Mouse (Mus musculus) macrophage (primary cell): ENCODE data around the gene Usp42. TPM values are rescaled to one million over a fixed set of nuclear protein-coding genes. Genes with fewer than 3 reads are reported as not detected.
A peak's percentile ranks its signal among the peaks of the same experiment; 100 is the strongest.

ENCODE experiments used
- H3K27ac ChIP-seq: fragments of 350-480 bp; formaldehyde crosslinking; 2 replicates; pipeline ENCODE4 v1.9.0; 2021
- H3K36me3 ChIP-seq: fragments of 350-480 bp; formaldehyde crosslinking; 2 replicates; pipeline ENCODE4 v1.9.0; 2021; ENCODE audit errors: inconsistent target
- H3K4me3 ChIP-seq: fragments of 350-480 bp; formaldehyde crosslinking; 2 replicates; pipeline ENCODE4 v1.9.0; 2021; ENCODE audit errors: inconsistent target
- H3K79me2 ChIP-seq: fragments of 350-480 bp; formaldehyde crosslinking; 2 replicates; pipeline ENCODE4 v1.9.0; 2021; ENCODE audit errors: inconsistent target
- WGBS: methylation state at CpG from one replicate; pipeline ENCODE4 v1.1.7; 2026; ENCODE audit warnings: inconsistent platforms; ENCODE audit not compliant: missing documents; 5-methylcytosine and 5-hydroxymethylcytosine counted together
- polyA plus RNA-seq: library from polyadenylated mRNA; stranded (reverse); fragments of 250-400 nt; gene quantifications from 3 replicates; pipeline ENCODE4 v1.2.4, GENCODE M21; 2018; ENCODE audit warnings: inconsistent platforms
- total RNA-seq, 78 experiments: library from RNA; depleted of rRNA; stranded (reverse); fragments of 250-400 nt; gene quantifications; 1 replicate in 9 of 78; 2 replicates in 24 of 78; 3 replicates in 43 of 78; 4 replicates in 2 of 78; pipeline ENCODE4 v1.2.4; 2018; ENCODE audit warnings: inconsistent platforms in 56 of 78

Usp42 gene
- total RNA-seq (2018; cell fraction: chromatin; rRNA removed): 10 to 100 TPM in 23 of 26 experiments, 1 to 10 TPM in 3; 6.4 to 85.0 (median 23.4) TPM
- 10 to 100 TPM in 8 of 26 experiments, 1 to 10 TPM in 18; 2.9 to 21.4 (median 8.7) TPM for total RNA-seq (2018; cell fraction: cytosol; rRNA removed)
- total RNA-seq (2018; cell fraction: nucleus; rRNA removed): 10 to 100 TPM in 21 of 26 experiments, 1 to 10 TPM in 5; 4.6 to 54.6 (median 15.1) TPM
- polyA plus RNA-seq: 5.5 to 7.2 TPM (median 6.0 TPM) in 3 replicates

GRCm38 (mm10) chr5:143732180-143732891 is at the start of gene Usp42:
Gene Usp42, minus strand, starts transcription at chr5:143732280.
- H3K27ac ChIP-seq: peak within 1 kb of the TSS; percentile 18
- peak within 1 kb of the TSS; percentile 51 for H3K4me3 ChIP-seq
- H3K36me3 ChIP-seq: peaks cover 4% of the 10 kb centered on the region; the same call in 1 of the 2 replicates
- under 1% methylated on average over 49 of the region's 82 CpGs for WGBS
- peaks cover 34% of the 10 kb centered on the region for H3K79me2 ChIP-seq

- 55% methylated on average over 3 of the region's 3 CpGs for WGBS
- no peaks in the 10 kb centered on the region for H3K79me2 ChIP-seq
- H3K36me3 ChIP-seq: no peaks in the 10 kb centered on the region
- H3K27ac ChIP-seq: no peak overlapping the region
- no peak overlapping the region for H3K4me3 ChIP-seq
Observed at GRCm38 (mm10) chr5:143760508-143760907, 28.4 kb upstream of the Usp42 start.

DNA sequence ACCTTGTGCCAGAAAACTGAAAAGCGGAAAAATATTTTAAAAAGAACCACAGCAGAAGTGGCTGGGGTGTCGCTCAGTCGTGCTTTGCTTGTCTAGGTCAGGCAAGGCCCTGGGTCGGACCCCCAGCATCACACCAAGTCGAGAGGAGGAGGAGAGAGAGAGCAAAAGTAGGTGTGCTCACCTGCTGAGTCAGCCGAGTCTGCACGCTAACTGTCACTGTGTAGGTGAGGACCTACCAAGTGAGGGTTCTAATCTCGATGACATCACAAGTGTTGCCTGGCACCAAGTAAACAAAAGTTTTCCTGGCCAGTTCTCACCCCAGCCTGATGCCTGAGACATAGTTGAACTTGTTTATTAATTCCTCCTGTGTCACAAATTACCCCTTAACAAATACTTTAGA is 27.5 kb upstream of the Usp42 start:
- no peak overlapping the region for H3K27ac ChIP-seq
- WGBS: 93% methylated on average over 8 of the region's 8 CpGs
- H3K36me3 ChIP-seq: no peaks in the 10 kb centered on the region
- H3K4me3 ChIP-seq: no peak overlapping the region
- no peaks in the 10 kb centered on the region for H3K79me2 ChIP-seq

DNA sequence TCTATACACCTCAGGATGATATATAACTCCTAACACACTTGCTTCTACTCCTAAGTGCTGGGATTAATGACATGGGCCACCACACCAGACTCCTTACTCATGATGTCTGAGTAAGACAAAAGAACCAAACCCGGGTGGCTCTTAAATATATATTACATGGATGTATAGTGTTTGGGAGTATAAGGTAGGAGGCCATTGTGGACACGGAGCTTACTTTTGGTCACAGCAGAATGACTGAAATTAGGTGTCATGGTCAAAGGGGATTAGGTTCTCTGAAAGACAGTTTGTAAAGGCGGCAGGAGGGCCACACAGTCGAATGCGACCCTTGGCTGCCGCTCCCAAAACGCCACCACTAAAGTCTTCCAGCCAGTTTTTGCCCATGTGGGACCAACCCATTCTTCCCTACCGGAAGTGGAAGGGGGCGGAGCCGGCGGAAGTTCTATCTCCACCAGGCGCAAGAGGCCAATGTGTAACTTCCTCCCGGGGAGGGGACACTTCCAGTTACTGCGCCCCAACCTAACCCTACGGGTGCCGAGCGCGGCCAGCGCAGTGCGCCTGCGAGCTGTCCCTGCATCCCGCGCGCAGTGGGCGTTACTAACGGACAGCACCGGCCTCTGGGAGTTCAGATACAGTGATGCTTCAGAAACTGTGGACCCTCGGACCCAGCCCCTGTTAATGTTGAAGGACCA is 25.8 kb upstream of the Usp42 start:
- Histone ChIP-seq H3K79me2 (no peaks in the 10 kb centered on the region), H3K4me3 (peak overlapping the region; percentile 45), H3K36me3 (no peaks in the 10 kb centered on the region), H3K27ac (no peak overlapping the region)
- WGBS: 16% methylated on average over 28 of the region's 28 CpGs

DNA sequence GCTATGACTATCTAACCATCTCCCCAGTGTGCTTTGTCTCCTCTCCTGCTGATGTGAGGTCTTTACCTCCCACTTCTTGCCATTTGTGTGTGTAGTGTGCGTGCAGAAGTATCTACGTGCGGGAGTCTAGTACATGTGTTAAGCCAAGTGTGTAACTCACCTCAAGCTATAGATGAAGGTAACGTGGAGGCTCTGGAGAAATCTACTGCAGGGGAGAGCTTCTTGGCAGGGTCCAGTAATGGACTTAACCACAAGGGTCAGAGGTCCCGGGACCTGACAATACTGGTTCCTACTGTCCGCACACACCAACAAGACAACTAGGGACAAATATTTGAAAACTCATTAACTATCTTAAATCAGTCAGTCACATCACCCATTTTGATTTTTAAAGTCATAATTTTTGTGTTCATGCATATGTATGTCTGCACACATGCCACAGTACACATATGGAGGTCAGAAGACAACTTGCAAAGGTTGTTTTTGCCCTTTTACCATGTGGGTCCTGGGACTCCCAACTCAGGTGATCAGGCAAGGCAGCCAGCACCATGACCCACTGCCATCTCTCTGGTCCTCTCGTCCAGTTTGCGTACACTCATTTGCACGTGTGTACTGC is 23.6 kb upstream of the Usp42 start:
- WGBS: 94% methylated on average over 9 of the region's 9 CpGs
- Histone ChIP-seq H3K27ac (no peak overlapping the region), H3K36me3 (no peaks in the 10 kb centered on the region), H3K79me2 (no peaks in the 10 kb centered on the region), H3K4me3 (no peak overlapping the region)

- Histone ChIP-seq H3K4me3 (no peak overlapping the region), H3K79me2 (no peaks in the 10 kb centered on the region), H3K36me3 (no peaks in the 10 kb centered on the region), H3K27ac (no peak overlapping the region)
- WGBS: 74% methylated on average over 2 of the region's 2 CpGs
Observed at GRCm38 (mm10) chr5:143749630-143750208, 17.6 kb upstream of the Usp42 start.

GRCm38 (mm10) chr5:143731483-143732112 is 482 bp downstream of the Usp42 start:
- Histone ChIP-seq H3K4me3 (peak overlapping the region; percentile 51), H3K27ac (no peak overlapping the region), H3K36me3 (peaks cover 12% of the 10 kb centered on the region; the same call in 1 of the 2 replicates), H3K79me2 (peaks cover 34% of the 10 kb centered on the region)
- WGBS: 0% methylated on average over 53 of the region's 82 CpGs

- WGBS: 2% methylated on average over 6 of the region's 6 CpGs
- Histone ChIP-seq H3K27ac (no peak overlapping the region), H3K4me3 (peak overlapping the region; percentile 51), H3K36me3 (peaks cover 16% of the 10 kb centered on the region; the same call in 1 of the 2 replicates), H3K79me2 (peaks cover 34% of the 10 kb centered on the region)
Observed at GRCm38 (mm10) chr5:143730915-143731314, 1.2 kb downstream of the Usp42 start.

DNA sequence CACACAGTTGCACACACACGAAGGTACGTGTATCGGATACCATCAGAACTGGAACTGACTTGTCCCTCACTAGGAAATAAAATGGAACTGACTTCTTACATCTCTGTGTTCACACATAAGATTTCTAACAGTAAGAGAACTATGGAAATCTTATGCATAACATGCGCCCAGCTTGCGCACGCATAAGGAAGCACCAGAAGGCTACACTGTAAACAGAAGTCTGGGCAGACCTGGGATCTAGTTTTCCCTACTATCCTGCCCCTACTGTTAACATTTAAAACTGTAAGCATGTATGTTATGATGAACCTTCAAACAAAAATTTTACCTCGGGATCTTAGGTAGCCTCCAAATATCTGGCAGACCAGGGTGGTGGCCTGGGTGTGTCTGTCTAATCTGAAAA is 10.1 kb downstream of the Usp42 start:
- WGBS: 94% methylated on average over 6 of the region's 7 CpGs
- H3K79me2 ChIP-seq: no peaks in the 10 kb centered on the region
- H3K4me3 ChIP-seq: no peak overlapping the region
- peaks cover 93% of the 10 kb centered on the region for H3K36me3 ChIP-seq
- H3K27ac ChIP-seq: no peak overlapping the region

GRCm38 (mm10) chr5:143712011-143712800 is 19.9 kb downstream of the Usp42 start:
- no peak overlapping the region for H3K27ac ChIP-seq
- no peak overlapping the region for H3K4me3 ChIP-seq
- peaks cover 76% of the 10 kb centered on the region for H3K36me3 ChIP-seq
- H3K79me2 ChIP-seq: no peaks in the 10 kb centered on the region
- 93% methylated on average over 14 of the region's 14 CpGs for WGBS

DNA sequence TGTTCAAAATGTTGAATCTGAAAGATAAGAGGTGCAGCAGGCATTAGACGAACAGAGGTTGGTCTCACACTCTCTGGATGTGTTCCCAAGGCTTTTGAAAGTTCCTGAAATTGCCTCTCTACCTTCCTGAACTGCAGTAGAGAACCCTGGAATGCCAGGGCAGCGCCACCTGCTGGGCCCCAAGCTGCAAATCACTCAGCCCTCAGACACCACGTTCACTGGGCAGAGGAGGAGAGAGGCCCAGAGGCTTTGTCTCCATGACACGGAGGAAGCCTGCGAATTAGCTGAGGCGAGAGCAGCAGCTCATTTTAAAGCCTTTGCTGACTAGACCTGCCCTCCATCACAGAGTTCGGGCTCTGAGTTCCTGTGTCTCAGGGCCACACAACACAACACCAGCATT is 20.8 kb downstream of the Usp42 start:
- no peak overlapping the region for H3K27ac ChIP-seq
- WGBS: 33% methylated on average over 7 of the region's 7 CpGs
- peaks cover 71% of the 10 kb centered on the region for H3K36me3 ChIP-seq
- no peak overlapping the region for H3K4me3 ChIP-seq
- no peaks in the 10 kb centered on the region for H3K79me2 ChIP-seq

DNA sequence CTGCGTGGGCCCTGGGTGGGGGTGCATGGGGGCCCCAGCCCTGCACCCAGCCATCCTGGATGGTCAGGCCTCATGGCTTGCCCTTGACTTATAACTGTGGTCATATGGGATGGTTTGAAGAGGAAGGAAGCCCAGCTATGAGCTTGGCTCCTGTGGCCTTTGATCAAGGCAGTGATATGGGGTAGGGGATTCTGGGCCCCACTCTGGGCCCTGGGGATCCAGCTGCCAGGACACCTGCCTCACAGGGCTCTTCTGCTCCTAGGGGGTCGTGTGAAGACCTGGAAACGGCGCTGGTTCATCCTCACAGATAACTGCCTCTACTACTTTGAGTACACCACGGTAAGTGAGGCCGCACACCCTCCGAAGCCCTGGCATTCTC is 25.3 kb downstream of the Usp42 start:
- Histone ChIP-seq H3K4me3 (no peak overlapping the region), H3K27ac (no peak overlapping the region), H3K79me2 (no peaks in the 10 kb centered on the region), H3K36me3 (peaks cover 38% of the 10 kb centered on the region; the same call in 1 of the 2 replicates)
- 93% methylated on average over 7 of the region's 7 CpGs for WGBS

DNA sequence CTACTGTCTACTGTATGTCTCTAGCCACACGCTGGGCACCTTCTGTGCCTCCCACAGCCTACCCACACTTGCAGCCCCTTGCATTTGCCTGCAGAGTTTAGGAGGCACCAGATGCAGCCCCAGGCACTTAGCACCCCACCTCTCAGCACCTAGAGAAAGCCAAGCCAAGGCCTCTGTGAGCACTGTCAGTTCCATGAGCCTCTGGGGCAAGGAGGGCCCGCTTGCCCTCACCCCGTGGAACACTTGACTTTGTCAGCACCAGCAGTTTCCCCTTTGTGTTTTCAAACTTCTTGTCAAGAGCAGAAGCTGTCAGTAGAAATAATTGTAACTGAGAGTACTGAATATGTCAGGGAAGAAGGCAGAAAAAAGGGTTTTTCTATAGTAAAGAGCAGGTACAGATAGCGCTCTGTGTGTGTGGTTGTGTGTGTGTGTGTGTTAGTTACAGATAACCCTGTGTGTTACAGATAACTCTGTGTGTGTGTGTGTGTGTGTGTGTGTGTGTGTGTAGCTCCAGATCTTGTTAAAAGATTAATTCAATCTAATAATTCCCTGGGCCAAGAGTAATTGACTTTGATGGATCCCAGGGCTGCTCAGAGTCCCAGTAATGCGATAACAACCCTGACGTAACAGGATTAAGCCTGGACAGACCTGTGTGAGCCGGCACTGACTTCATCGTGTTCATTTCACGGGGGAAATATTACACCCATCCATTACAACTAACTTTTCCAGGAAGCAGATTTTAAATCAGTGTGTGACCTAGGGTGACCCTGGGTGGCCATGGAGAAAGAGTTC is 25.9 kb downstream of the Usp42 start:
- H3K4me3 ChIP-seq: no peak overlapping the region
- H3K27ac ChIP-seq: no peak overlapping the region
- peaks cover 35% of the 10 kb centered on the region; the same call in 1 of the 2 replicates for H3K36me3 ChIP-seq
- no peaks in the 10 kb centered on the region for H3K79me2 ChIP-seq
- 82% methylated on average over 9 of the region's 9 CpGs for WGBS
